Mouse (Mus musculus): Measurements from ENCODE around the gene Tnni2.
"Not testable (repeated sequence)": the region's sequence is repeated elsewhere in the genome, so short reads cannot be mapped to it uniquely, and the experiment has no call there.

Tnni2 gene

DNA sequence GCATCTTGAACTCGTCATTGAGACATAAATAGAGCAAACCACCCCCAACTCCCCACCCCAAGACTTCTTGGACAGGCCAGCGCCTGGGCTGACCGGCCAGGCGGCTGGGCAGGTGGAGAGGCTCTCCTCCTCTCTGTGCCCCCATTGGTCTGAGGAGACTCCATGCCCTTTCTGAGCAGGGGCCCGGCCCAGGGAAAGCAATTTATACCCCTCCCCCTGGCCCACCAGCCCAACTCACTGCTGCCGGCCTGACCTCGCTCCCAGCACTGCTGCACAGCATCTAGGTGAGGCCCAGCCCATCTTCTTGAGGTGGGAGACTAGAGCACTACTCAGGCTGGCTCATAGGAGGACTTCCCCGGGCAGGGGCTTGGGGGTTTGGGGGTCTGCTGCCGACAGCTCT is at the start of gene Tnni2:
TSS of gene Tnni2 (plus strand) at position 224 of the 400 bp plus-strand sequence.
- no peak for DNase-seq (ENCODE audit: low read depth)

DNA sequence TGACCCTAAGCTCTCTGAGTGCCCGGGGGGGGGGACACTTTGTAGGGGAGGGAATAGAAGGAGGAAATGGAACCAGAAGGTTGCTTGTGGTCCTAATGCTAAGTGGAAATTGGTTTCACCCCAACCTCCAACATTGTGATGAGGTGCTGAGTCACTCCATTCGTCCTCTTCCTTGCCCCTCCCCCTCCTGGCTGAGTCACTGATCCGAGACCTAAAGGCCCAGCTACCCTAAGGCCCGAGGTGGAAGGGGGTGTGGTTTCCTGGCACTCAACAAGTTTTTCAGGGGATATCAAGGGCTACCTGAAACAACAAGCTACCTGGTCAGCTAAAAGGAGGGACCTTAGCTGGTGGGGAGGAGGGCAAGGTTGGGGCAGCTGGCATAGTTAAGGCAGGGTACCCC is 48.4 kb upstream of the Tnni2 start:
- DNase-seq (ENCODE audit: low read depth) = peak; percentile 78

DNA sequence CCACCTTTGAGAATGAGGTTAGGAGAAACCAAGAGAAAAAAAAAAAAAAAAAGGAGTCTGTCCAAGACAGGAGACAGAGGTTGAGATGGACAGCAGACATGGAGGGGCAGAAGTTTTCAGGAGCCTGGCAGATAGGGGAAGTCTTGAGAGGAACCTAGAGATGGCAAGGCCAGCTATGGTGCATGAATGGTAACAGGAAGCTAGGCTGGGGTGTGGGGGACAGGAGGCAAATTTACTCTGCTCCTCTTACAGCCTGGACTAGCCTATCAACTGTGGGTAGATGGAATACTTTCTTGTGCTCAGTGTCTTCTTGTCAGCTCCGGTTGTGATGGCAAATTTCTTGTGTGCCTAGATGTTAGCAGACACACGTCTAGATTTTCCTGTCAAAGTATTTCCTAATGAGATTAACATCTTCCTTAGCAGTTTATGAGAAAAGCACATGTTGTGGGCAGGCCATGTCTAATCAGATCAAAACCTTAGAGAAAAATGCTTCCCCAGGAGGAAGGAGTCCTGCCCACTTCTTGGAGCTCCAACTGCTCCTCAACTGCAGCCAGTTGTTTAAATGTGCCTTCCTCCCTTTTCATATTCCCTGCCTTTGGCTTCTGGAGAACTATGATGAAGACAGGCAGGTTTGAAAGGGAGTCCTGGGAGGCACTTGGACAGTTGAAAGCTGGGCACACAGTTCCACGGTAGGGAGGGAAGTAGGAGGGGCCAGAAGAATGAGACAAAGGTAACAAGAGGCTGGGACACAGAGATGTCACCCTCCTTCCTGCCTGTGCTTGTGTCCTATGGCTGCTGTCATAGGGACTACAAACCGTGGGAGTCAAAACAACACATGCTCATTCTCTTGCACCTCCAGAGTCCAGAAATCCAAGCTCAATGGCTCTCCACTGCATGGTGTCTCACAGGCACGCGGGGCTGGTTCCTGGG is 47.1 kb upstream of the Tnni2 start:
- no peak for DNase-seq (ENCODE audit: low read depth)

GRCm38 (mm10) chr7:142395472-142395871 is 46.1 kb upstream of the Tnni2 start:
- DNase-seq (ENCODE audit: low read depth) = no peak

DNA sequence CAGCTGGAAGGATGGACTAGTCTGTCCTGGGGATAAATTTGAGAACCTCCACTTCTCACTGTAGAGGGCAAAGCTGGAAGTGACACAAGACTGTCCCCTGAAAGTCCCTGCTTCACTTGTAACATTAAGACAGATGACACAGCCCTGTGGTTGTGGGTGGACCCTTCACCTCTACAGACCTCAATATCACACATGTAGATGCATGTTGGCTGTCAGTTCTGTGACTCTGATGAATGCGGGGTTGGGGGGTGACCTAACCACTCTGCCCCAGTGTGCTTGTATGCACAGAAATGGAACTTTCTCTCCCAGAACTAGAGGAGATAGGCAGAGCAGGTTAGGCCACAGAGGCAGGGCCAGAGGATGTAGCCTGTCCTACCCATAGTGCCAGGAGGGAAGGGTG is 45.0 kb upstream of the Tnni2 start:
- DNase-seq (ENCODE audit: low read depth) = no peak

- DNase-seq (ENCODE audit: low read depth) = no peak
Observed at GRCm38 (mm10) chr7:142398052-142398451, 43.6 kb upstream of the Tnni2 start.

- DNase-seq (ENCODE audit: low read depth) = no peak
Observed at GRCm38 (mm10) chr7:142399250-142399649, 42.4 kb upstream of the Tnni2 start.

DNA sequence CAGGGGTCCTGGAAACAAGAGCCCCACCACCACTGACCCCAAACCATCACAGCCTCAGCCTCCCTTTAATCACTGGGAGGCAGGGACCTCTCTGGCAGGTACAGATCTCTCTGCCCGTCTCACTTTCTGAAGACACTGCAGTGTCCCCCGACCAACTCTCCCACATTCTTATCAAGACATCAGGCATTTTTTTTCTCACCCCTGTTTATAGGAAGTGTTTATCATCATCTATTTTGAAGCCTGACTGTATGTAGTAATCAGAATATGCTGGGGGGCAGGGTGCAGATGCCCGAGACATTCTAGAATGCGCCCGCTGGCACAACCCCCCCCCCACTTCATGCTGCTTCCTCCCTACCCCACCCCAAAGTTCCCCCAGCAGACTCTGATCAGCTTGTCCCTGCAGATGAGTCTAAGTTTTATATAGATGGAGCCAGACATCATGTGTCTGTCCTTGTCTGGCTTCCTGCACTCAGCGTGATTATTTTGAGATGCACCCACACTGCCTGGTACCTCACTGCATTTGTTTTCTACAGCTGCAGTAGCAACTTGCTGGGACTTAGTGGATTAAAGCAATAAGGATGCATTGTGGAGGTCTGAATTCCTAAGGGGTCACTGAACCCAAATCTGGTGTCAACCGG is 41.4 kb upstream of the Tnni2 start:
- no peak for DNase-seq (ENCODE audit: low read depth)

- DNase-seq (ENCODE audit: low read depth) = no peak
Observed at GRCm38 (mm10) chr7:142400750-142401142, 40.9 kb upstream of the Tnni2 start.

DNA sequence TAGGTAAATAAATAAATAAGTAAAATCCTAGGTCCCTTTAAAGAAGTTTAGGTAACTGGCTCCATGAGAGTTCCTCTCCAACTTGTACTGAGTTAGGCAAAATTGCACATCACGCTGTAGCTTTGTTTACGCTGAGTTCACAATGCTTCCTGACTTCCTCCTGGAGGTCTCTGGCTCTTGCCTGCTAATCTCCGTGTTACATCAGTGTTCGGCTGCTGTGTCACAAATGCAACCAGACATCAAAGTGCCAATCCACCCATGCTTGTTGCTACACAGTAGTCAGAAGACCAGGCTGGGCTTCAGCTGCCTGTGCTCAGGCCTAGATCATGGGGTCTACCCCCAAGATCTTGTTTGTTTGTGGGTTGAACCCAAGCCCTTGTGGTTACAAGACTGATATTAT is 38.0 kb upstream of the Tnni2 start:
- DNase-seq (ENCODE audit: low read depth) = no peak

DNA sequence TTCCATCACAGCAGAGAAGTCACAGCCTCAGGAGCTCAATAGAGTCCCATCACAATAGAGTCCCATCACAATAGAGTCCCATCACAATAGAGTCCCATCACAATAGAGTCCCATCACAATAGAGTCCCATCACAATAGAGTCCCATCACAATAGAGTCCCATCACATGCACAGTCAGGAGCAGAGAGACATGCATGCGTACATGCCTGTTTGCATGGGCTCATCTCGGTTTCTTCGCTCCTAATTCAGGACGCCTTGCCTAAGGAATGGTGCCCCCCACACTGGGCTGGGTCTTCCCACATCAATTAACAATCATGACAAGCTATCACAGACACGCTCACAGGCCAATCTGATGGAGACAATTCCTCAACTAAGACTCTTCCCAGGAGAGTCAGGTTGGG is 36.5 kb upstream of the Tnni2 start:
- DNase-seq (ENCODE audit: low read depth) = not testable (repeated sequence)

- DNase-seq (ENCODE audit: low read depth) = no peak
Observed at GRCm38 (mm10) chr7:142407935-142408334, 33.7 kb upstream of the Tnni2 start.

DNA sequence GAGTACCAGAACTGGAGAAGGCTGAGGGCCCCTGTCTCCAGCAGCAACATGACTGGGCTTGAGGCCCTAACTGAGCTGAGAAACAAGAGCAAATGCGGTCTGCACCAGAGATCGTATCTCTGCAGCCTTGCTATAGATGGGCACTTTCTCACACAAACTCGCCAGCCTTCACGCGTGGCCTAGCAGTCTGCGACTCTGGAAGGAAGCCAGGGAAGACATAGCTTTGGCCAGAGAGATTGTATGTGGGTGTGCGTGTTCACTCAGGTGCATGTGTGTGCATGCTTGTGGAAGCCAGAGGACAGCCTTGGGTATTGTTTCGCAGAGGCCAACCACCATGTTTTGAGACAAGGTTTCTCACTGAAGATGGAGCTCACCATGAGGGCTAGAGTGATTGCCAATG is 32.9 kb upstream of the Tnni2 start:
- DNase-seq (ENCODE audit: low read depth) = no peak

DNA sequence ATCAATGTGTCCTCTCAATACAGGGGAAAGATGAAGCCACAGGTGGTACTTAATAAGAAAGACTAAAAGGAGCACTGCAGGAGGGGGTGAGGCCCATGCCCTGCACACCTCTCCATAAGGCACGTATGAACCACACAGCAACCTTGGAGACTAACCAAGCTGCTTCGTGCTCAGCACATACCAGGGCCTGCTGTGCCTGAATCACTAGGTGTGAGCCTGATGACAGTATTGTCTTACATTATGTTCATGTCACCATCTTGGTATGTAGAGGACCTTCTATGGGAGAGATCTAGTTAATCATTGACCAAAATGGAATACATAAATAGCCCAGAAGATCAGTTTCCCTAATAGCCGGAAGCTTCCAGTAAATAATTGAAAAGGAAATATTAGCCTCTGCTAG is 32.0 kb upstream of the Tnni2 start:
- DNase-seq (ENCODE audit: low read depth) = no peak

- DNase-seq (ENCODE audit: low read depth) = no peak
Observed at GRCm38 (mm10) chr7:142413285-142413684, 28.3 kb upstream of the Tnni2 start.

GRCm38 (mm10) chr7:142415314-142415713 is 26.3 kb upstream of the Tnni2 start:
- no peak for DNase-seq (ENCODE audit: low read depth)

DNA sequence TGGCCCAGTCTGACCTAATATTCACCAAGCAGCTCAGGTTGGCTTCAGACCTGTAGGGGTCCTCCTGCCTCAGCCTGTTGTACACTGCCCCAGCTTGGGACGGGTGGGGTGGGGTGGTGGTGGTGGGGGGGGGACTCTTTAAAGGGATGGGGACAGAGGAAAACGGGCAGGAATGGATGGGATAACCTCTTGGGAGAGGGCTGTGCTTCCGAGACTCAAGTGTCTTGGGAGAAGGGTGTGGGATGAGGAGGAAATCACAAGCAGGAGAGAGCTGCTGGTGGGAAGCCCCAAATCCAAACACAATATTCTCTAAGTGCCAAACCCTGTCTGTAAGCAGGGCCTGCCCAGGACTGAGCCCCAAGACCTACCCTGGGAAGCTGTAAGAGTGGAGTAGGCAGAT is 25.4 kb upstream of the Tnni2 start:
- DNase-seq (ENCODE audit: low read depth) = no peak

GRCm38 (mm10) chr7:142418027-142418426 is 23.6 kb upstream of the Tnni2 start:
- no peak for DNase-seq (ENCODE audit: low read depth)

- DNase-seq (ENCODE audit: low read depth) = no peak
Observed at GRCm38 (mm10) chr7:142418679-142419078, 22.9 kb upstream of the Tnni2 start.

DNA sequence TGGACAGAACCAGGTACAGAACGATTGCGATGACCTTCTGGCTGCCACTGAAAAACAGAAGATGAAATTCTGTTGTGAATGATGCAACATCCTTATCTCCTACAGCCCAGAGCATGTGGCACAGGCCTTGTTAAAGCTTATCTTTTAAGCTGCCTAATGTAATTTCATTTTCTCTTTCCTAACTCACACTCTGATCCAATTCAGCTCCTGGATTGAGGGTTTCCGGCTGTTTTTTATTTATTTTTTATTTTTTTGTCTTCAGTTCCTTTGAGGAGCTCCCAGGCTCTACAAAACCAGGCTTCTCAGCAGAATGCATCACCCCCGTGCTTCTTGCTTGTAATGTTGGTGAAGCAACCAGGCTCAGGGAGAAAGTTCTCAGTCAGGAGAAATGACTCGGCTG is 21.7 kb upstream of the Tnni2 start:
- peak; percentile 44 for DNase-seq (ENCODE audit: low read depth)

- DNase-seq (ENCODE audit: low read depth) = no peak
Observed at GRCm38 (mm10) chr7:142421826-142422225, 19.8 kb upstream of the Tnni2 start.

DNA sequence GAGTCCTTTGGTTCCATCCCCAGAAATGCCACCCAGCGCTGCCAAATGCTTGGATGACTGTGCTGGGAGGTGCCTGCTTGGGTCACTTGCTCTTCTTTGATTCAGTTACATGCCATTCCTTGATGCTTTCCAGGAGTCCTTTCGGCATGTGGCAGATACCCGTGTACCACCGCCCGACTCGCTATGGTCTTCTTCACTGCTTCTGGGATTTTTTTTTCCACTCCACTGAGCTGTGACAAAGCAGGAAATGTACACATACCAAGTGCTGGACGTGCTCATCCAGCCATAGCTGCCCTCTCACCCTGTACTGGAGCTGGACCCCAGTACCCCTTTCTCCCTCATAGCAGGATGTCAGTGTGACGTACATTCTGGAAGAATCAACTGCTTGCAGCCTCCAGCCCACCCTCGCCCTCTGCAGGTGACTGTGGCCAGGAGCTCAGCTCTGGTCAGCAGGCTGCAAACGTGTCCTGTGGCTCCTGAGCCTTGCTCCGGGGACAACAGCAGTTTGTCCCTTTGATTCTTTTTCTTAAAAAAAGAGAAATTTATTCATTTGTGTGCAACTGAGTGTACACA is 15.9 kb upstream of the Tnni2 start:
- no peak for DNase-seq (ENCODE audit: low read depth)

DNA sequence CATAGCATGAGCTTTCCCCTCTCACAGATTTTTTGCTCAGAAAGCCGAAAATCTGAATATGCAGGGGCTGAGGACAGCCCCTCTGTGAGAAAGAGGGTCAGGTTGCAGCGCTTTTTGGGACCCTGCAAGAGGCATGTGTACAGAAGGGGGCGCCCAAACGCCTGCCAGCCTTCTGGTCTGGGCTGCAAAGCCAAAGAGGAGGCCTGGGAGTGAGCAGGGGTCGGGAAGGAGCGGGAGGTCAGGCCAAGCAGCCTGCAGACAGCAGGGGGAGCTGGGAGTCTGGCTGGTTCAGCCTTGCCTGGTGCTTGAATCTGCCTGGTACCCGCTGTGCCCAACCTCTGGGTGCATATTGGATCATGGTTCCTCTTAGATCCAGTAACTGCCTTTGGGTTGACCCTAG is 13.4 kb upstream of the Tnni2 start:
- no peak for DNase-seq (ENCODE audit: low read depth)

Measured in c-Kit-positive CD71-positive TER-119-negative erythroid progenitor cells, embryonic 14.5 days (primary cell).